Mouse (Mus musculus) hindbrain, embryonic 16.5 days (tissue): ENCODE measurements around the gene Zbtb16. TPM values are rescaled to one million over a fixed set of nuclear protein-coding genes. Genes with fewer than 3 reads are reported as not detected.

Experiments used
- ATAC-seq: fragments of 200-750 bp; cut with Nextera tagmentation; 2 replicates; pipeline ENCODE4 v1.8.0; 2017; ENCODE audit warnings: moderate TSS enrichment, moderate library complexity
- H3K27ac ChIP-seq: fragments of 300-500 bp; sonication (generic); 2 replicates; pipeline ENCODE4 v1.5.1; 2014; ENCODE audit warnings: low read depth, mild to moderate bottlenecking, control low read depth, low read length, moderate library complexity
- H3K27me3 ChIP-seq: fragments of 300-500 bp; sonication (generic); replicated peaks from 2 replicates; pipeline ENCODE4 v1.6.1; 2014; ENCODE audit warnings: low read length; ENCODE audit not compliant: control insufficient read depth, insufficient read depth
- H3K36me3 ChIP-seq: fragments of 300-500 bp; sonication (generic); 2 replicates; pipeline ENCODE4 v1.6.1; 2014; ENCODE audit warnings: mild to moderate bottlenecking, low read length, moderate library complexity, mixed read lengths; ENCODE audit not compliant: control insufficient read depth, insufficient read depth
- H3K4me1 ChIP-seq: fragments of 300-500 bp; sonication (generic); 2 replicates; pipeline ENCODE4 v1.6.1; 2014; ENCODE audit warnings: low read depth, low read length; ENCODE audit not compliant: control insufficient read depth, insufficient read depth
- H3K4me2 ChIP-seq: fragments of 300-500 bp; sonication (generic); 2 replicates; pipeline ENCODE4 v1.6.1; 2014; ENCODE audit warnings: mild to moderate bottlenecking, low read length, control low read depth, moderate library complexity
- H3K4me3 ChIP-seq: fragments of 300-500 bp; sonication (generic); 2 replicates; pipeline ENCODE4 v1.5.1; 2014; ENCODE audit warnings: mild to moderate bottlenecking, low read length, control low read depth, moderate library complexity
- H3K9ac ChIP-seq: fragments of 300-500 bp; sonication (generic); 2 replicates; pipeline ENCODE4 v1.6.1; 2014; ENCODE audit warnings: low read depth, mild to moderate bottlenecking, control low read depth, low read length, moderate library complexity
- H3K9me3 ChIP-seq: fragments of 300-500 bp; sonication (generic); 2 replicates; pipeline ENCODE4 v1.6.1; 2014; ENCODE audit warnings: mild to moderate bottlenecking, low read length, moderate library complexity; ENCODE audit not compliant: control insufficient read depth
- WGBS: fragments of 180-500 bp; shearing (Covaris S2); extraction: QIAGEN DNeasy Blood & Tissue Kit; methylation state at CpG from one replicate; pipeline ENCODE4 v1.1.7; 2014; 5-methylcytosine and 5-hydroxymethylcytosine counted together
- polyA plus RNA-seq: library from polyadenylated mRNA; unstranded; fragments of >200 nt; fragmentation: Nextera tagmentation; extraction: Ambion mirVana; gene quantifications from 2 replicates; pipeline ENCODE4 v1.2.1, GENCODE M21; 2015

Zbtb16 gene
- polyA plus RNA-seq, 1 experiment from 2014 or later, result 8.4 TPM

- ATAC-seq, result no peak
- Histone ChIP-seq H3K9me3 (no peaks in the 10 kb centered on the region), H3K9ac (no peak overlapping the region)
These were observed 4.2 kb downstream of the Zbtb16 start for GRCm38 (mm10) chr9:48831560-48832460.

GRCm38 (mm10) chr9:48828839-48829238, 7.2 kb downstream of the Zbtb16 start:
- H3K9me3 ChIP-seq, result no peaks in the 10 kb centered on the region
- no peaks in the 10 kb centered on the region for H3K36me3 ChIP-seq
- no peaks in the 10 kb centered on the region for H3K4me1 ChIP-seq
- H3K27me3 ChIP-seq, result peaks cover 6% of the 10 kb centered on the region
- H3K27ac ChIP-seq, result no peak overlapping the region
- ATAC-seq, result no peak
- WGBS, result 86% methylated on average over 7 of the region's 7 CpGs
- H3K4me2 ChIP-seq, result no peak overlapping the region
- H3K4me3 ChIP-seq, result no peak overlapping the region
- H3K9ac ChIP-seq, result no peak overlapping the region

More at GRCm38 (mm10) chr9:48831560-48832460, 4.2 kb downstream of the Zbtb16 start:
- no peak overlapping the region for H3K4me3 ChIP-seq
- H3K4me2 ChIP-seq, result no peak overlapping the region
- peaks cover 12% of the 10 kb centered on the region for H3K4me1 ChIP-seq
- H3K27me3 ChIP-seq, result peaks cover 8% of the 10 kb centered on the region
- H3K27ac ChIP-seq, result no peak overlapping the region
- 75% methylated on average over 23 of the region's 23 CpGs for WGBS
- no peaks in the 10 kb centered on the region for H3K36me3 ChIP-seq

DNA sequence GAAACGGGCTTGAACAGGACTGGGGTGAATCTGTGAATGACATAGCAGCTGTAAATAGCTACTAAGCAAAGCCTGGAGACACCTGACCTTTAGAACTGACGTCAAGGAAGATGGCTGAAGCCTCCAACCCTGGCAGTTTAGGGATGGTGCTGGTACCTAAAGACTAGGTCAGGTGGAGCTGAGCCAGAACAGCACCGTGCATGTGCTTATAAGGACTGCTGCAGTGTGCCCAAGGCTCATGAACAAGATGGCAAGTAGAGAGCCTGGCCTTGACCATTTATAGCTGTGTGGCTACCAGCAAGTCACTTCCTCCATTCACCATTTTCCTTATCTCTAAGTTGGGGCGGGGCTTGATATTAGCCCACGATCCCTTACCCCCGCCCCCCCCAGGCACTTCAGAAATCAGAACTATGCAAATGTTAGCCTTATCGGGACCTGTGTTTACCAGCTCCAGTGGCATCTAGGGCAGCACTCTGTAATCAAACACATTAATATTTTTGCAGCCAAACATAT, 9.6 kb downstream of the Zbtb16 start:
- no peaks in the 10 kb centered on the region for H3K36me3 ChIP-seq
- no peak overlapping the region for H3K4me2 ChIP-seq
- H3K9ac ChIP-seq, result no peak overlapping the region
- no peaks in the 10 kb centered on the region for H3K9me3 ChIP-seq
- H3K27ac ChIP-seq, result no peak overlapping the region
- H3K4me1 ChIP-seq, result peaks cover 6% of the 10 kb centered on the region
- H3K4me3 ChIP-seq, result no peak overlapping the region
- no peaks in the 10 kb centered on the region for H3K27me3 ChIP-seq
- ATAC-seq, result no peak
- WGBS, result 87% methylated on average over 7 of the region's 7 CpGs

GRCm38 (mm10) chr9:48824533-48825130, 11.4 kb downstream of the Zbtb16 start:
- H3K9me3 ChIP-seq, result no peaks in the 10 kb centered on the region
- WGBS, result 73% methylated on average over 12 of the region's 12 CpGs
- ATAC-seq, result no peak
- H3K27me3 ChIP-seq, result no peaks in the 10 kb centered on the region
- H3K27ac ChIP-seq, result no peak overlapping the region
- H3K4me2 ChIP-seq, result no peak overlapping the region
- peaks cover 6% of the 10 kb centered on the region for H3K4me1 ChIP-seq
- no peaks in the 10 kb centered on the region for H3K36me3 ChIP-seq
- no peak overlapping the region for H3K9ac ChIP-seq
- no peak overlapping the region for H3K4me3 ChIP-seq

DNA sequence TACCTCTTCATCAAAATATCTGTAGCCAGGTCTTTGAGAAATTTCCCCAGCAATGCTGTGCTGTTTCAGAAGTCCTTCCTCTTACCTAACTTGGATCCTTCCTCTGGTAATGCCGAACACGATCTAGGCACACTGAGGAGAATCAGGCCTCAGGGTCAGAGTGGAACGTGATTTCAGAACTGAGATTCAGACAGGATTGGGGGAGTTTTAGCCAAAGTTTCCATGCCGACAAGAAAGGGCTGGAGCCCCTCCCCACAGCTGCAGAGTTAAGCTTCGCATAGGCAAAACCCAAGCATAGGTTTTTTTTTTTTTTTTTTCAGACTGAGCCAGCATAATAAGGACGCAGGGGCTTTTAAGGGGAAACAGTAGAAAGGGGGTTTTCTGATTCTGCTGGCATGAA, 12.2 kb downstream of the Zbtb16 start:
- 50% methylated on average over 6 of the region's 6 CpGs for WGBS
- ATAC-seq, result no peak

GRCm38 (mm10) chr9:48823319-48823705, 12.7 kb downstream of the Zbtb16 start:
- WGBS, result 49% methylated on average over 7 of the region's 7 CpGs
- Histone ChIP-seq H3K9ac (no peak overlapping the region), H3K4me3 (no peak overlapping the region), H3K9me3 (no peaks in the 10 kb centered on the region), H3K36me3 (no peaks in the 10 kb centered on the region), H3K27ac (no peak overlapping the region), H3K4me2 (no peak overlapping the region), H3K27me3 (no peaks in the 10 kb centered on the region), H3K4me1 (peaks cover 6% of the 10 kb centered on the region)
- ATAC-seq, result no peak

More for the DNA sequence above, 12.2 kb downstream of the Zbtb16 start:
- Histone ChIP-seq H3K4me2 (no peak overlapping the region), H3K9ac (no peak overlapping the region), H3K4me1 (peaks cover 6% of the 10 kb centered on the region), H3K9me3 (no peaks in the 10 kb centered on the region), H3K27ac (no peak overlapping the region), H3K4me3 (no peak overlapping the region), H3K27me3 (no peaks in the 10 kb centered on the region), H3K36me3 (no peaks in the 10 kb centered on the region)

- no peak overlapping the region for H3K4me3 ChIP-seq
- H3K4me1 ChIP-seq, result peaks cover 6% of the 10 kb centered on the region
- no peak overlapping the region for H3K27ac ChIP-seq
- ATAC-seq, result no peak
- H3K9ac ChIP-seq, result no peak overlapping the region
- H3K4me2 ChIP-seq, result no peak overlapping the region
- H3K9me3 ChIP-seq, result no peaks in the 10 kb centered on the region
- 47% methylated on average over 18 of the region's 18 CpGs for WGBS
- no peaks in the 10 kb centered on the region for H3K27me3 ChIP-seq
- H3K36me3 ChIP-seq, result no peaks in the 10 kb centered on the region
These were observed 13.3 kb downstream of the Zbtb16 start for GRCm38 (mm10) chr9:48822586-48823318.

DNA sequence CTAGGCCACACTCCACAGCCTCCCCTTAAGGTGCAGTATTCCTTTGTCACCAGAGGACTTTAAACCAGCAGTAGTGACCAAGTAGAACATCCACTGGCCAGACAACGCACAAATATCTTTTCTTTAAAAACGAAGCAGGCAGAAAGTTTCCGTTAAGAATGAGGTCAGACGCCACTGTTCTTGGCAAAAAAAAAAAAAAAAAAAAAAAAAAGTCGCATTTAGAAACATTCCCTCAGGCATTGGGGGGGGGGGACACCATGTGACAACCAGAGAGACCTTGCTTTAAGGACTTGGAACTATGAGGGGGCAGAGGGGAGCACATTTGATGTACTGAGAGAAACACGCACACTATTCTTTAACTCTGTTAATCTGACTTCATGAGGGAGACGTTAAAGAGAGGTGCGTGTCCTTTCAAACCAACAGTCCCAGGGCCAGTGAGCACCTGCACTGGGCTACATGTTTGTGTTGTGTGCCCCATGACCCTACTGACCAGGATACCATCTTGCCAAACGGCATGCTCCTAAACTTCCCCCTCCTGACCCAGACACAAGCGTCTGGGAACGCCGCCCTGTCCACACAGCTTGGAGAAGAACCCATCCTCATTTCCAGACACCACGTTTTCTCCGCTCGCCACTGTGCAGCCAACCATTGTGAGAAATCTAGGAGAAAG, 14.0 kb downstream of the Zbtb16 start:
- no peak for ATAC-seq
- no peaks in the 10 kb centered on the region for H3K27me3 ChIP-seq
- no peaks in the 10 kb centered on the region for H3K36me3 ChIP-seq
- no peaks in the 10 kb centered on the region for H3K9me3 ChIP-seq
- no peak overlapping the region for H3K4me3 ChIP-seq
- H3K4me1 ChIP-seq, result peaks cover 6% of the 10 kb centered on the region
- no peak overlapping the region for H3K9ac ChIP-seq
- H3K27ac ChIP-seq, result no peak overlapping the region
- no peak overlapping the region for H3K4me2 ChIP-seq
- 73% methylated on average over 15 of the region's 15 CpGs for WGBS
